Mouse (Mus musculus) B cell, adult 62 days (primary cell): ENCODE data around the gene Ccser1. TPM values are rescaled to one million over a fixed set of nuclear protein-coding genes. Genes with fewer than 3 reads are reported as not detected.

ENCODE experiments used
- total RNA-seq: library from RNA; stranded (reverse); gene quantifications from 4 replicates; pipeline ENCODE4 v1.2.4, GENCODE M21; 2023

Ccser1 gene
- total RNA-seq: 7.1 to 13.9 TPM (median 10.6 TPM) in 4 replicates

GRCm38 (mm10) chr6:61179949-61180755 is at the start of gene Ccser1:
Gene Ccser1, plus strand, starts transcription at chr6:61180324.

